Mouse (Mus musculus): ENCODE measurements around the gene Ddx42. TPM values are rescaled to one million over a fixed set of nuclear protein-coding genes. Genes with fewer than 3 reads are reported as not detected.

Ddx42 gene
- polyA plus RNA-seq (2012; rRNA removed) = 73.2 and 103 TPM in 2 replicates

DNA sequence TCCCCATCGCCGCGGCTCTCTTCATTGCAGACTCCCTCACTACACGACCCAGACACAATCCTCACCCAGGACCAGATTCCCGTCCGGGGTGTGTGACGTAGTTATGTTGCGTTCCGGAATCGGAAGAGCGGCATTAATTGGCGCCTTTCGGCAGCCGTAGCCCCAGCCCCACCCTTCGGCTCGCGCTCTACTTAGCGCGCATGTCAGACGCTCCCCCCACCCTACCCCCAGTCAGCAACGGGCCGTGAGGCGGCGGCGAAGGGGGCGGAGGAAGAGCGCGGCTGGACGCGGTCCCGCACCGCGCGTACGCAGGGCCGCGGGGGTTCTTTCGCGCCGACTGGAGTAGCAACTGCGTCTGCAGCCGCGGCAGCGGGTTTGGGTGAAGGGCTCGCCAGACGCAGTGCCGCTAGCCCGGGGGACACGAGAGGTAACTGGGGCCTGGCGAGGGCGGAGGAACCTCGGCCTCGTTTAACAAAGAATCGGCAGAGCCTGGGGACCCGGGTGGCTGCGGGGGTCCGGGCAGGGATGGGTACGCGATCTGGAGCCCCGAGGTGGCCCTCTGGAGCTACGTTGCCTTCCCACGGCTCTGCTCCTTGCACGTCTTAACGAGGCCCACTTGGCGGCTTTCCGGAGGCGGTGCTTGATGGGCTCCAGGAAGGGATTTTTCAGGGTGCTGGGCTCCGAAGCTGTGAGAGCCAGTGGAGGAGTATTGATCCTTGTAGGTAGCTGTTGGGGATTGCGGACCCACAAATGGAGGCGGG is at the start of gene Ddx42:
Ddx42 (plus strand) TSS at position 197 of the 761 bp plus-strand sequence.

DNA sequence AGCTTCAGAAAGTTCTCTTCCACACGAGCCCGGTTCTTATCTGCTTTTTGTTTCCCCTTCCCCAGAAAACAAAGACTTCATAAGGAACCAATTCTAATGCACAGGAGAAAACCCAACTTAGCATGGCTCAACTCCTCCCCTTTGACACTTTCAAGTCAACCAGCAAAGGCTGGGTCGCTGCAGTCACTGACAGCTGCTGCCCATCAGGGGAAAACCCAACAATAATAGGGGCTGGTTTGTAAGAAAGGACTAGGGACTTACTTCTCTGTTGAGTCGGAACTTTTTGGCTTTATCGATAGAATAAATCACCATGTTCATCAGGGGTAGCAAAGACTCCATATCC is 14.6 kb upstream of the Ddx42 start, which contains the start of gene Strada:
Strada (minus strand) TSS at position 46 of the 343 bp plus-strand sequence.

DNA sequence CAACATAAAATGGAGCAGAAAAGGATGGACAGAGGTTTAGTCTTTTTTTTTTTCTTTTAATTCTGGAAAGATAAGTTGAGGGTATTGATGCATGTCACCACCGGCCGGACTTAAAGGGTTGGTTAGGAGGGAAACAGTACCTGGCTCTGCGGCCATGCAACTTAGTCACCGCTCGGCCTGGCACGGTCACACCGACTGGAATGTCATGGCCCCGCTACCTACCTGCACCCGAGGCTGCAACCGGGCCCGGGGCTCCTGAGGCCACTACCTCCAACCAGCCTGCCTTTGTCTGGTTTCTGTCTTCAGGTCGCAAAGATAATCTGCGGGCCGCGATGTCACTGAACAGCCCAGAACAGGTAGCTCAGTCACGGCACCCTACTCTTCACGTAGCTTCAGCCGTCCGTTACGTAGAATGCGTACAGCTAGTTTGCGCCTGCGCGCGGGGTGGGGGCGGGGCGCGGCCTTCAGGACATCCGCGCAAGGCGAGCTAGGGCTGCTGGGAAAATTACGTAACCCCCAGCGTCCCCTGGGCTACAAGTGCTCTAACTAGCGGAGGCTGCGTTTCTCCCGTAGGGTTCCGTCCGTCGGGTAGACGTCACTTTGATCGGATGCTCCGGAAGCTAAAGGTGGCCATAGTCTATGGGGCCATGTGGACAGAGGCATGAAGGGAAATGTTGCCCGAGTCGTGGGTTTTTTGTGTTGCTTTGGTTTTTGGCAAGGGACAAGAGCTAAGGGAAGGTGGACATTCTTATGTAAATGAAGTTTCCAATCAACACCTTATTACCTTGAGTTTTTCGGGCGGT is 598 bp upstream of the Ddx42 start, which contains the start of gene Ccdc47:
Ccdc47 (minus strand) TSS at position 418 of the 803 bp plus-strand sequence.

DNA sequence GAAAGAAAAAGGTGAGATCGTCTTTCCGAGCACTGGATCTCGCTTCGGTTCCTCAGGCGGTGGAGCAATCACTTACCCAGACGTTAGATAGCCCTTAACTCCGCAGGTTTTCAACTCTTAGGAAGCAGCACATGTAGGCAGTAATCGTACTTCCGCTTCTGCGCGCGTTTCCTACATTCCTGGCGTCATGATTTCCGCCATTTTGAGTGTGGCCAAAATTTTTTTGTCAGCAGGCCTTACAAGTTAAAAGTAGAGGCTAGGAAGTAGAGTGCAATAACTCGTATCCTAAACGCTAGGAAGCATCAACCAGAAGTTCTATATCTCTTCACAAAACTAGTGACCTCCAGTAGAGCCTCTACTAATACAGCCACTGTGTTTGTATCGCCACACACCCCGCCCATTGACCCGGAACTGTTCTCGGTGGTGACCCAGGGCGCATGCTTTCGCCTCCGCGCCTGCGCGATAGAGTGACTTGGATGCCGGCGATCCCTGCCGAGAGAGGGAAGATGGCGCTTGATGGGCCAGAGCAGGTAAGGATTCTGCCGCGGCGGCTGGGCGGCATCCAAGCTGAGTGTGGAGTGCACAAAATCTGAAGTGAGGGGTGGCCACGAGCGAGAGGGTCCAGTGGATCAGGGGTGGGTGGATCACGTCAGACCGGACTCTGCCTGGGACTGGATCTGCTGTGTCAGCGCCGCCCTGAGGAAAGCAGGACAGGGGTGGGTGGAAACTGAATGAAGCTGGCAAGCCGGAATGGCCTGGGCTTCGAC is 39.1 kb downstream of the Ddx42 start, which contains the start of the genes Ftsj3 and Psmc5:
Ftsj3 (minus strand) TSS at position 395 of the 767 bp plus-strand sequence.
Psmc5 (plus strand) TSS at position 470 of the 767 bp plus-strand sequence.

DNA sequence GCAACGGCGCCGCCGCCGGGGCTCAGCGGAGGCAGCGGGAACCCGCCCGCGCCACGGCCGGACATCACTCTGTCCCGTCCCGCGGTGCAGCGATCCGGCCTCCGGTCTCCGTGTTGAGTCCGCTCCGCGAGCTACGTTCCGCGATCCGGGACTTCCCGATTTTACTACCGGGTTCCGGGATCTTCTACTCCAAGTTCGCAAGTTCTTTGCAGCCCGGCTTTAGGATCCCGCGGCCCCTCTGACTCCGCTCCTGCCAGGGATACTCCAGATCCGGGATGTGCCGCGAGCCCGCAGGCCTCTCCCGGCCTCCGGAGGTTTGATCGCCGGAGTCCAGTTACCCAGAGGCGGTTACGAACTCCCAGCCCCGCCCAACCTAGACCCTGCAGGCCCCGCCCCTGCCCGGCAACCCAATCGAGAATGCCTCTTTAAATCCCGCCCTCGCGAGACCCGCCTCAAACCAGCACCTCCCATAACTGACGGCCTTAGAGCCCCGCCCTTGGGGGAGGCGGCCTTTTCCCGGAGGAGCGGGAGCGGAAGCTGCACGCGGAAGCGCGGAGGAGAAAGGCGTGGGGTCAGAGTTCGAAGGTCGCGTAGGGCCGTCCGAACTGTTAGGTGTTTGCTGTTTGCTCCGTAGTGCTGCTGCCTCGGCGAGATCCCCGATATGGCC is 56.1 kb downstream of the Ddx42 start, which contains the start of gene Smarcd2:
Smarcd2 (minus strand) TSS at position 329 of the 667 bp plus-strand sequence.

DNA sequence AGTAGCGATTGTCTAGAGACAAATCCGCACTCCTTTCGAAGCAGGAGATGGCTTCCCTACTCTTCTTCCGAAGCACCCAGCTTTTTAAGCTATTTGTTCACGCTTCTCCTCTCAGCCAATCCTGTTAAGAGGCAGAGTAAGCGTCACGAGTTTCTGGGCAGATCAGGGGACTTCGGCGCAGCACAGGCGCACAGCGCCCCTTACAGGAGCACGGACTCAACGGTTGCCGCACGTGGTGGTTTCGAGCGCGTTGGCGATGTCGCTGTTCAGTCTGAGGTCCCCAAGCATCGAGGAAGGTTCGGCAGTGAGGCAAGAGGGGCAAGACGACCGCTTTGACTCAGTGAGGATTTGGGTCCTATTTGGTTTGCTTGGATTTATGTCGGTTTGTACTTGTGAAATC is 59.7 kb downstream of the Ddx42 start, which contains the start of gene Tcam1:
Tcam1 (plus strand) TSS at position 219 of the 400 bp plus-strand sequence.

Other genes with a start within 250 kb of the Ddx42 start
- gene Ace, start 249.0 kb upstream of the Ddx42 start, polyA plus RNA-seq (2012; rRNA removed) = 0.83 and 0.84 TPM in 2 replicates
- gene Ace3, start 222.3 kb upstream of the Ddx42 start, polyA plus RNA-seq (2012; rRNA removed) = not detected in 2 replicates
- 0.26 and 0.56 TPM in 2 replicates for gene Kcnh6, start 208.8 kb upstream of the Ddx42 start, polyA plus RNA-seq (2012; rRNA removed)
- gene Dcaf7, start 180.1 kb upstream of the Ddx42 start, polyA plus RNA-seq (2012; rRNA removed) = 76.5 and 77.4 TPM in 2 replicates
- gene Taco1, start 150.9 kb upstream of the Ddx42 start, polyA plus RNA-seq (2012; rRNA removed) = 18.2 and 20.9 TPM in 2 replicates
- gene Map3k3, start 132.3 kb upstream of the Ddx42 start, polyA plus RNA-seq (2012; rRNA removed) = 27.8 and 36.5 TPM in 2 replicates
- not detected in 2 replicates for gene Gm10840, start 56.1 kb upstream of the Ddx42 start, polyA plus RNA-seq (2012; rRNA removed)
- 76.6 and 184 TPM in 2 replicates for gene Limd2, start 56.1 kb upstream of the Ddx42 start, polyA plus RNA-seq (2012; rRNA removed)
- 27.4 and 46.8 TPM in 2 replicates for gene Strada, start 14.8 kb upstream of the Ddx42 start, polyA plus RNA-seq (2012; rRNA removed)
- 56.0 and 102 TPM in 2 replicates for gene Ccdc47, start 582 bp upstream of the Ddx42 start, polyA plus RNA-seq (2012; rRNA removed)
- 59.5 and 97.0 TPM in 2 replicates for gene Ftsj3, start 39.2 kb downstream of the Ddx42 start, polyA plus RNA-seq (2012; rRNA removed)
- 256 and 300 TPM in 2 replicates for gene Psmc5, start 39.2 kb downstream of the Ddx42 start, polyA plus RNA-seq (2012; rRNA removed)
- gene Smarcd2, start 56.0 kb downstream of the Ddx42 start, polyA plus RNA-seq (2012; rRNA removed) = 39.8 and 72.6 TPM in 2 replicates
- gene Tcam1, start 59.7 kb downstream of the Ddx42 start, polyA plus RNA-seq (2012; rRNA removed) = 0.20 and 0.35 TPM in 2 replicates
- not detected in 2 replicates for gene Gh, start 84.9 kb downstream of the Ddx42 start, polyA plus RNA-seq (2012; rRNA removed)
- gene Cd79b, start 97.8 kb downstream of the Ddx42 start, polyA plus RNA-seq (2012; rRNA removed) = 0.50 and 1.2 TPM in 2 replicates
- gene Scn4a, start 136.4 kb downstream of the Ddx42 start, polyA plus RNA-seq (2012; rRNA removed) = 0.06 and 0.43 TPM in 2 replicates
- 0.05 and 0.07 TPM in 2 replicates for gene Prr29, start 148.5 kb downstream of the Ddx42 start, polyA plus RNA-seq (2012; rRNA removed)
- 7.4 and 14.0 TPM in 2 replicates for gene Icam2, start 171.1 kb downstream of the Ddx42 start, polyA plus RNA-seq (2012; rRNA removed)